Mouse (Mus musculus) midbrain, embryonic 13.5 days (tissue): ENCODE data around the gene Dnajc3. TPM values are rescaled to one million over a fixed set of nuclear protein-coding genes. Genes with fewer than 3 reads are reported as not detected.
A peak's percentile ranks its signal among the peaks of the same experiment; 100 is the strongest.

Experiments used
- ATAC-seq: fragments of 200-750 bp; cut with Nextera tagmentation; 2 replicates; pipeline ENCODE4 v1.8.0; 2017; ENCODE audit warnings: mild to moderate bottlenecking, moderate TSS enrichment, moderate library complexity
- H3K27ac ChIP-seq: fragments of 300-500 bp; sonication (generic); 2 replicates; pipeline ENCODE4 v1.5.1; 2015; ENCODE audit warnings: inconsistent platforms, mild to moderate bottlenecking, moderate library complexity
- H3K27me3 ChIP-seq: fragments of 300-500 bp; sonication (generic); 2 replicates; pipeline ENCODE4 v1.6.1; 2015; ENCODE audit warnings: mild to moderate bottlenecking, inconsistent platforms
- H3K36me3 ChIP-seq: fragments of 300-500 bp; sonication (generic); 2 replicates; pipeline ENCODE4 v1.6.1; 2015; ENCODE audit warnings: mild to moderate bottlenecking, inconsistent platforms
- H3K4me1 ChIP-seq: fragments of 300-500 bp; sonication (generic); replicated peaks from 2 replicates; pipeline ENCODE4 v1.6.1; 2015; ENCODE audit warnings: inconsistent platforms
- H3K4me2 ChIP-seq: fragments of 300-500 bp; sonication (generic); replicated peaks from 2 replicates; pipeline ENCODE4 v1.6.1; 2015; ENCODE audit warnings: moderate library complexity, mild to moderate bottlenecking, inconsistent platforms
- H3K4me3 ChIP-seq: fragments of 300-500 bp; sonication (generic); replicated peaks from 2 replicates; pipeline ENCODE4 v1.5.1; 2015; ENCODE audit warnings: mild to moderate bottlenecking, inconsistent platforms
- H3K9ac ChIP-seq: fragments of 300-500 bp; sonication (generic); replicated peaks from 2 replicates; pipeline ENCODE4 v1.6.1; 2015; ENCODE audit warnings: mild to moderate bottlenecking, inconsistent platforms
- H3K9me3 ChIP-seq: fragments of 300-500 bp; sonication (generic); 2 replicates; pipeline ENCODE4 v1.6.1; 2016; ENCODE audit warnings: mild to moderate bottlenecking, inconsistent platforms
- WGBS: fragments of 180-500 bp; shearing (Covaris S2); methylation state at CpG from one replicate; pipeline ENCODE4 v1.1.7; 2015; 5-methylcytosine and 5-hydroxymethylcytosine counted together
- polyA plus RNA-seq: library from polyadenylated mRNA; unstranded; fragments of >200 nt; fragmentation: Nextera tagmentation; extraction: Ambion mirVana; gene quantifications from 2 replicates; pipeline ENCODE4 v1.2.1, GENCODE M21; 2015

Gene Dnajc3
- polyA plus RNA-seq, 1 experiment from 2014 or later: 19.1 TPM

DNA sequence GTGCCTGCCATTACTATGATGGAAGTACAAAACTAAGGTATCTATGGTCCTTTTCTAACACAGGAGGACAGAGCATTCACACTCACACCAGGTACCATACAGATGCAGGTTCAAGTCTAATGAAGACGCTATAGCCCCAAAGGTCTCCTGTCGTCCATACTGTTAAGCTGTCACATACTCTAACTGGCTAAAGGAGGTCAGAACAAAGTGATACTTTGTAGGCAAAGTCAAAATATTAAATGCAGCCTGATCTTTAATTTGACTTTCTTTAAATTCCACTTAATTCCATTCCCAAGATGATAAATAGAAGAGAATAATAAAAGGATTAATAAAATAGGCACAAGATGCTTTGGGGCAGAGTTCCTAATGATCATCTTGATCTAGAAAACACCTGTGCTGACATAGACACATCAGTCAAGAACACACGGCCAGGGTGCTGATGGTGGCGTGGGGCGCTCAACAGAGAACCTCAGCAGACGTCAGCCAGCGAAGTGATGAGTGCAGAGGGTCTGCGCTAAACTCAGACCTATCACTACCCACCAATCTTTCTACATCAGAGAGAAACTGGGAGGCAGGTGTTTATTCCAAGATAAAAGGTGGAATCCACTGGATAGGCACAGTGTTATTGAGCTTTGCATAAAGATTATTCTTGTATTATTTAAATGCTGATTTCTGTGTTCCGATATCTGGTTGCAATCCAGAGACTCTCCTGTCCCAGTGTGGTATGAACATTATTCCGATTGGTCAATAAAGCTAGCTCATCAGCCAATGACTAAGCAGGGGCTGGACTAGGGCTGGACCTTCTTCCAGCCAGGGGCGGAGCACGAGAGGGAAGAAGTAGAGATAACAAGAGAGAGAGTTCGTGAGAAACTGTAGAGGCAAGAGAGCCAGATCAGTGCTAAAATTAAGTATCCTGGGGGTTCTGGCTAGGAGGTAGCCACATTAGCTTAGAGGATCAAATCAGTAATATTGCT is 50.0 kb downstream of the Dnajc3 start:
- peak; percentile 57; the same call in 1 of the 2 replicates for ATAC-seq
- H3K4me3 ChIP-seq: no peak overlapping the region
- no peaks in the 10 kb centered on the region for H3K4me1 ChIP-seq
- H3K27ac ChIP-seq: no peak overlapping the region
- peak overlapping the region; percentile 4; the same call in 1 of the 2 replicates for H3K4me2 ChIP-seq
- 47% methylated on average over 13 of the region's 13 CpGs for WGBS
- peaks cover 27% of the 10 kb centered on the region for H3K36me3 ChIP-seq
- H3K9me3 ChIP-seq: no peaks in the 10 kb centered on the region
- no peak overlapping the region for H3K9ac ChIP-seq
- H3K27me3 ChIP-seq: no peaks in the 10 kb centered on the region

DNA sequence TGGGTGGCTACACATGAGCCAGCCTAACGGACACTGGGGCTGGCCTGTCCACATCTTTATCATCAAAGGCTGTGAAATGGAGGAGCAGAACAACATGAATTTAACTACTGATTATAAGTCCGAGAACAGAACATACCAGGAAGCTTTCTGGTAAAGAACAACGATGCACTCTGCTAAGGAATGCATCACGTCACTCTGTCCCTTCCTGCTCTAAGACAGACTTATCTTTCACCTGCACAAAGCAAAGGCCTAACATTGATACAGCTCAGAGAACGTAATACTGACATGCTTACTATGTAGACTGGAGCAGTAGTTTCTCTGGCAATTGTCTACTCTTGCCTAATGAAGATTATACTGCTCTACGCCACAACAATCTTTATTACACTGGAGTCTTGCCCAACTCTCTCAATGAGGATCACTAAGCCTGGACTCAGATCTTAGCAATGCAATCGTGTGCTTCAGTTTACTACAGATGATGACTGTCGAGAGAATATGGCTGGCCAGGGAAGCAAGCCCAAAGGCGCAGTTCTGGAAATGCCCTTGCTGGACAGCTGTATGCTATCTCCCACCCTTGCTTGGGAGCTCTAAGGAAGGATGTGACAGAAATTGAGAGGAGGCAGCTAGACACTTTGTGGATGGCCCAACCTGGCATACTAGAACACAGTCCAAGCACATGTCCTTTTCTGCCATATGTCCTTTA is 57.6 kb downstream of the Dnajc3 start:
- no peak overlapping the region for H3K4me2 ChIP-seq
- WGBS: 95% methylated on average over 9 of the region's 9 CpGs
- no peaks in the 10 kb centered on the region for H3K27me3 ChIP-seq
- no peak overlapping the region for H3K9ac ChIP-seq
- H3K4me3 ChIP-seq: no peak overlapping the region
- no peak for ATAC-seq
- peaks cover 50% of the 10 kb centered on the region for H3K36me3 ChIP-seq
- H3K4me1 ChIP-seq: no peaks in the 10 kb centered on the region
- H3K9me3 ChIP-seq: no peaks in the 10 kb centered on the region
- no peak overlapping the region for H3K27ac ChIP-seq

DNA sequence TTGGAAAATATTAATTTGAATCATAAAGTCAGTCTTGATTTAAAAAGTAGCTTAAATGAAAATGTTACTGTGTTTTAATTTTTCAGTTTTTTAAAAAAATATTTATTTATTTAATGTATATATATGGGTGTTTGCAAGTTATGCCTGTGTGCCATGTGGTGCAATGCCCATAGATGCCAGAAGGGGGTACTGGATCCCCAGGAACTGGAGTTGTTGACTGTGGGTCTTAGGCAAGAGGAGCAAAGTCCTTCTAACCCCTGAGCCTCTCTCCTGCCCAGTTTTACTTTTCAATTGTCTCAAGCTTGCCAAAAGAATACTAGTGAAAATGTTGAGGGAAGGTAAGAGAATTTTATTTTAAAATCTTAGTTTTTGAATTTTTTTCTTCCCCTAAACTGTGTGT is 65.5 kb downstream of the Dnajc3 start:
- Histone ChIP-seq H3K4me2 (no peak overlapping the region), H3K9me3 (no peaks in the 10 kb centered on the region), H3K4me1 (peaks cover 11% of the 10 kb centered on the region), H3K4me3 (no peak overlapping the region), H3K27ac (no peak overlapping the region), H3K36me3 (peaks cover 22% of the 10 kb centered on the region), H3K9ac (no peak overlapping the region), H3K27me3 (no peaks in the 10 kb centered on the region)
- no peak for ATAC-seq

DNA sequence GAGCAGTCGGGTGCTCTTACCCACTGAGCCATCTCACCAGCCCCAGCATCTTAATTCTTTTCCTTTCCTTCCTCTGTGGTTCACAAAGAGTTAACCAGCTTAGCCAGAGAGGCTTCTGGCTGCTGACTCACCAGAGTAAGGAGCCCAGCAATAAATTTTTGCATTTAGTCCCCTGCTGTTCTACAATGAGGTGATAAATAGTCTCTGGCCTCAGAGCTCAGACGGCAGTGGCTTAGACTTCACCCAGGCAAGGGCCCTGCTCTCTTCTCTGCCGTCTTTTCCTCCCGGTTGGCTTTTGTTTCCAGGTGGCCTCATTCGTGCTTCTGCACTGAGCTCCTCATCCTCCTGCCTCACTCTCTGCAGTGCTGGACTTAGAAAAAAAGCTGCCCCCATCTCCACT is 68.1 kb downstream of the Dnajc3 start:
- H3K4me2 ChIP-seq: peak overlapping the region; percentile 81
- ATAC-seq: no peak
- H3K9ac ChIP-seq: no peak overlapping the region
- peak overlapping the region; percentile 48; the same call in 1 of the 2 replicates for H3K4me3 ChIP-seq
- WGBS: 17% methylated on average over 5 of the region's 5 CpGs
- H3K36me3 ChIP-seq: peaks cover 17% of the 10 kb centered on the region
- H3K27ac ChIP-seq: no peak overlapping the region
- peaks cover 11% of the 10 kb centered on the region for H3K4me1 ChIP-seq
- H3K27me3 ChIP-seq: no peaks in the 10 kb centered on the region
- H3K9me3 ChIP-seq: no peaks in the 10 kb centered on the region

DNA sequence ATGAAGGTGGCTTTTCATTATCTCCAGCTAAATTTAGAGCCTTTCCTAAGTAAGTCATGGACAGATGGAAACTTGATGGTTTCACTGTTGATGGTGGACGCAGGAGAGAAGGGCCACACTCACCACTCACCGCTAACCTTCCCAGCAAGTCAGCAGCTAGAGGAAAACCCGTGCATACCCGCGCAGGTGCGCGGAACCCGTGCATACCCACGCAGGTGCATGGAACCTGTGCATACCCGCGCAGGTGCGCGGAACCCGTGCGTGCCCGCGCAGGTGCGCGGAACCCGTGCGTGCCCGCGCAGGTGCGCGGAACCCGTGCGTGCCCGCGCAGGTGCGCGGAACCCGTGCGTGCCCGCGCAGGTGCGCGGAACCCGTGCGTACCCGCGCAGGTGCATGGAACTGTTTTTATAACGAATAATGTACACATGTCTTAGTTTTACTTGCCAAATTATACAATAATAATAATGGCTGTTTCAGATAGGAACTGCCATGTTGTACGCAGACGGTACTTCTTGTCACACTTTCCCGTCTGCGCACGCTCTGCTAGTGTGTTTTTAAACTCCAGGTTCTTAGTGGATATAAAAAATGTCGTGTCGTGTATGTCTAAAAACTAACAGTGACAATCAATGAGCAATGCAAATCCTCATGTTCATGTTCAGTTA is 68.8 kb downstream of the Dnajc3 start:
- H3K9ac ChIP-seq: peak overlapping the region; percentile 62
- peak overlapping the region; percentile 48 for H3K4me3 ChIP-seq
- ATAC-seq: no peak
- H3K4me1 ChIP-seq: peaks cover 11% of the 10 kb centered on the region
- H3K9me3 ChIP-seq: no peaks in the 10 kb centered on the region
- WGBS: 2% methylated on average over 49 of the region's 49 CpGs
- peaks cover 11% of the 10 kb centered on the region for H3K36me3 ChIP-seq
- H3K27ac ChIP-seq: peak overlapping the region; percentile 59
- H3K4me2 ChIP-seq: peak overlapping the region; percentile 81
- no peaks in the 10 kb centered on the region for H3K27me3 ChIP-seq

GRCm38 (mm10) chr14:119007103-119007951 is 69.6 kb downstream of the Dnajc3 start:
- peak overlapping the region; percentile 81 for H3K4me2 ChIP-seq
- no peaks in the 10 kb centered on the region for H3K9me3 ChIP-seq
- H3K27ac ChIP-seq: peak overlapping the region; percentile 59
- peak; percentile 100 for ATAC-seq
- under 1% methylated on average over 13 of the region's 13 CpGs for WGBS
- no peaks in the 10 kb centered on the region for H3K27me3 ChIP-seq
- H3K4me1 ChIP-seq: peaks cover 12% of the 10 kb centered on the region
- H3K36me3 ChIP-seq: peaks cover 8% of the 10 kb centered on the region
- H3K9ac ChIP-seq: peak overlapping the region; percentile 62
- H3K4me3 ChIP-seq: peak overlapping the region; percentile 48

GRCm38 (mm10) chr14:119008031-119008590 is 70.3 kb downstream of the Dnajc3 start:
- peaks cover 5% of the 10 kb centered on the region; the same call in 1 of the 2 replicates for H3K36me3 ChIP-seq
- WGBS: 42% methylated on average over 7 of the region's 7 CpGs
- peak overlapping the region; percentile 46 for H3K9ac ChIP-seq
- peak overlapping the region; percentile 81 for H3K4me2 ChIP-seq
- H3K9me3 ChIP-seq: no peaks in the 10 kb centered on the region
- no peaks in the 10 kb centered on the region for H3K27me3 ChIP-seq
- H3K27ac ChIP-seq: peak overlapping the region; percentile 25; the same call in 1 of the 2 replicates
- peaks cover 18% of the 10 kb centered on the region for H3K4me1 ChIP-seq
- no peak for ATAC-seq
- H3K4me3 ChIP-seq: peak overlapping the region; percentile 48

DNA sequence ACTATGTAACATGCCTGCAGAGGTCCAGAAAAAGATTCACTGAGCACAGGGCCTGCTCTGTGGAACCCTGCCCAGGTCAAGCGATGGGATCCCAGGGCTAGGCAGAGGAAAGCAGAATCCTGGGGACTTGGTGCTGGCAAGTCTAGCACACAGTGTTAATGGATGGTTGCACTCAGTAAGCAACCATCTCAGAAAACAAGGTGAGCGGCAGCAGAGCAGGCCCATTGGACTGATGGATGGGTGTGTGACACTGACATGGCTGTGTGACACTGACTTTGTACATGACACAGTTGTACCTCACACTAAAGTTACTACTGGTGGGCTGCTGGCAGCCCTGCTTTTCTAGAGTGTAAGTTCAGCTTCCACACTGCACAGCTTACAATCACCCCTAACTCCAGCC is 71.8 kb downstream of the Dnajc3 start:
- no peak for ATAC-seq
- 90% methylated on average over 2 of the region's 2 CpGs for WGBS
- Histone ChIP-seq H3K4me2 (no peak overlapping the region), H3K4me1 (peaks cover 18% of the 10 kb centered on the region), H3K36me3 (peaks cover 5% of the 10 kb centered on the region; the same call in 1 of the 2 replicates), H3K27ac (no peak overlapping the region), H3K4me3 (no peak overlapping the region), H3K9ac (no peak overlapping the region), H3K27me3 (no peaks in the 10 kb centered on the region), H3K9me3 (no peaks in the 10 kb centered on the region)

DNA sequence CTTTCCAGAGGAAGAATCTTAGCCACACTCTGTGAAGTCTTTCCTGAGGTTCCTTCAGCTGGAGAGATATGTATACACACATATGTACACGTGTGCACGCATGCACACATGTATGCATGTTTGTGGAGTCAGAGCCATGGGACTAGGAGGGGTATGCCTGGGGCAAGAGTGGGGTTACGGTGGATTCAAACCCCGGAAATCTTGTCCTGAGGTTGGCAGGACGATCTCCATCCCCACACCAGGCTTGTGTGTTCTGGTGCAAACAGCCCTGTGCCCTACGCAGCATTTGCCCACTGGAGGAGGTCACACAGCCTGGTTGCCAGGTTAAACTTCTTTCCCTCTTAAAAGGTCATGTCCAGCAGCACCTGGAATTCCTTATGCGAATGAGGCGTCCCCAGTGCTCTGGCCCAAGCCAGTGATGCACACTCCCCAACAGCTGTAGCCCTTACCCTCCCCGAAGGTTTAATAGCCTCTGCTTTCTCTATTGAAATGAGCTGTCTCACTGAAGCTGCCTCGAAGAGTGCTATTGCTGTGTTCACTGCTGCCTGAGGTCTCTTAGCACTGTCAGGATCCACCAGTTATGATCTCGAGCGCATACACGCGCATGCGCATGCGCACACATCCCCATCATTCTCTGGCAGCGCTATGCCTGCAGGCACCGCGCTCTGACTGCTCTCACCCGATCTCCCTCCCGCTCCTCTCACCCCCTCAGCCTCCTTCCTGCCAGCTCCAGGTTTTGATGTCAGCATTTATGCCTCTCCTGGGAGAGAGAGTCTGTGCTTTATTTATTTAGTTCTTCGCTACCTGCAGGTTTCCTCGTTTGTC is 75.0 kb downstream of the Dnajc3 start:
- Histone ChIP-seq H3K27ac (peak overlapping the region; percentile 78), H3K4me3 (peak overlapping the region; percentile 18; the same call in 1 of the 2 replicates)

DNA sequence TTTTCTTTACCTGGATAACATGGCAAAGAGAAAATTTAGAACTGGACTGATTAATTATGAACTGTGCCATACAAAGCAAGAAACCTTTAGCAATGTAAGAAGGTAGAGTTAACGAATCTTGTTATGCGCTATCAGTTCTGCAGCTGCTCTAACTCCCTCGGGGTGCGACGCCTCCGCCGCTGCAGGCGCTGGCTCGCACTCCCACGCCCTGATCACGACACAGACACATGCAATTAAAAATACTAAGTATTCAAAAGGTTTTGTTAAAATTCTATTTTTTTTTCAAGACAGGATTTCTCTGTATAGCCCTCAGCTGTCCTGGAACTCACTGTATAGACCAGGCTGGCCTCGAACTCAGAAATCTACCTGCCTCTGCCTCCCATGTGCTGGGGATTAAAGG is 75.8 kb downstream of the Dnajc3 start:
- no peaks in the 10 kb centered on the region for H3K27me3 ChIP-seq
- no peak for ATAC-seq
- H3K9me3 ChIP-seq: no peaks in the 10 kb centered on the region
- H3K4me3 ChIP-seq: 0 out of 2 replicates have a peak overlapping the region, but pooled peaks have one; percentile 18
- no peak overlapping the region for H3K9ac ChIP-seq
- peaks cover 7% of the 10 kb centered on the region; the same call in 1 of the 2 replicates for H3K4me1 ChIP-seq
- peaks cover 18% of the 10 kb centered on the region for H3K36me3 ChIP-seq
- 0 out of 2 replicates have a peak overlapping the region, but pooled peaks have one; percentile 78 for H3K27ac ChIP-seq
- WGBS: 59% methylated on average over 12 of the region's 12 CpGs
- H3K4me2 ChIP-seq: peak overlapping the region; percentile 26; the same call in 1 of the 2 replicates

More for the DNA sequence above, 75.0 kb downstream of the Dnajc3 start:
- H3K4me1 ChIP-seq: peaks cover 12% of the 10 kb centered on the region
- peak overlapping the region; percentile 26 for H3K4me2 ChIP-seq
- H3K36me3 ChIP-seq: peaks cover 18% of the 10 kb centered on the region
- WGBS: 56% methylated on average over 23 of the region's 23 CpGs
- ATAC-seq: peak; percentile 91
- no peaks in the 10 kb centered on the region for H3K9me3 ChIP-seq
- H3K27me3 ChIP-seq: no peaks in the 10 kb centered on the region
- H3K9ac ChIP-seq: peak overlapping the region; percentile 24; the same call in 1 of the 2 replicates
